Mouse (Mus musculus) neural tube, embryonic 15.5 days (tissue): ENCODE results near the gene Gm5148. TPM values are rescaled to one million over a fixed set of nuclear protein-coding genes. Genes with fewer than 3 reads are reported as not detected.
A peak's percentile ranks its signal among the peaks of the same experiment; 100 is the strongest.

Source experiments
- ATAC-seq: fragments of 200-750 bp; cut with Nextera tagmentation; 2 replicates; pipeline ENCODE4 v1.8.0; 2017; ENCODE audit warnings: mild to moderate bottlenecking, moderate TSS enrichment, moderate library complexity; ENCODE audit not compliant: low FRiP score
- H3K27ac ChIP-seq: fragments of 300-500 bp; sonication (generic); replicated peaks from 2 replicates; pipeline ENCODE4 v1.5.1; 2015; ENCODE audit warnings: mild to moderate bottlenecking, inconsistent platforms
- H3K27me3 ChIP-seq: fragments of 300-500 bp; sonication (generic); replicated peaks from 2 replicates; pipeline ENCODE4 v1.6.1; 2015; ENCODE audit warnings: inconsistent platforms
- H3K36me3 ChIP-seq: fragments of 300-500 bp; sonication (generic); 2 replicates; pipeline ENCODE4 v1.6.1; 2015; ENCODE audit warnings: inconsistent platforms
- H3K4me1 ChIP-seq: fragments of 300-500 bp; sonication (generic); 2 replicates; pipeline ENCODE4 v1.6.1; 2015; ENCODE audit warnings: inconsistent platforms
- H3K4me2 ChIP-seq: fragments of 300-500 bp; sonication (generic); 2 replicates; pipeline ENCODE4 v1.6.1; 2015; ENCODE audit warnings: inconsistent platforms, mild to moderate bottlenecking, moderate library complexity
- H3K4me3 ChIP-seq: fragments of 300-500 bp; sonication (generic); replicated peaks from 2 replicates; pipeline ENCODE4 v1.5.1; 2015; ENCODE audit warnings: mild to moderate bottlenecking, inconsistent platforms
- H3K9ac ChIP-seq: fragments of 300-500 bp; sonication (generic); replicated peaks from 2 replicates; pipeline ENCODE4 v1.6.1; 2015; ENCODE audit warnings: mild to moderate bottlenecking, inconsistent platforms
- H3K9me3 ChIP-seq: fragments of 300-500 bp; sonication (generic); replicated peaks from 2 replicates; pipeline ENCODE4 v1.6.1; 2016; ENCODE audit warnings: inconsistent platforms
- WGBS: fragments of 180-500 bp; shearing (Covaris S2); methylation state at CpG from one replicate; pipeline ENCODE4 v1.1.7; 2015; ENCODE audit warnings: mixed read lengths; 5-methylcytosine and 5-hydroxymethylcytosine counted together
- polyA plus RNA-seq: library from polyadenylated mRNA; unstranded; fragments of >200 nt; fragmentation: Nextera tagmentation; extraction: Ambion mirVana; gene quantifications from 2 replicates; pipeline ENCODE4 v1.2.1, GENCODE M21; 2015

The Gm5148 gene
- polyA plus RNA-seq, 1 experiment from 2014 or later = 15.2 TPM

DNA sequence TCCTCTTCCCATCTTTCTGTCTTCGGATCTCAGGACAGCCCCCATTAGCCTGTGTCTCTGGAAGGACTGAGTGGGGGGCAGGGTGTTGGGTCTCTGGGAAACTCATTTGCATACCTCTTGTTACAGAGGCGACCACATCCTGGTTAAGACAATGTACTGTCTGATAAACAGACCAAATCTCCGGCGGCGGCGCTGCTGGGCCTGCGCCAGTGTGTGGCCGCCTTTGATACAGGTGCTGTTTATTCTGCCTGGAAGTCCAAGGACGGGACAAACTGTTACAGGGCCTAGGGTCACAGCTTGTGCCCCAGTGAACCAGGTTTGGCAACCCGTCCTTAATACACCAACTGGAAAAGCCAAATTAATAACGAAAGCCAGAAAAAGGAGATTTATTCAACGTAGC is 33.8 kb upstream of the Gm5148 start:
- H3K4me3 ChIP-seq = no peak overlapping the region
- no peak overlapping the region for H3K9ac ChIP-seq
- 6% methylated on average over 12 of the region's 12 CpGs for WGBS

DNA sequence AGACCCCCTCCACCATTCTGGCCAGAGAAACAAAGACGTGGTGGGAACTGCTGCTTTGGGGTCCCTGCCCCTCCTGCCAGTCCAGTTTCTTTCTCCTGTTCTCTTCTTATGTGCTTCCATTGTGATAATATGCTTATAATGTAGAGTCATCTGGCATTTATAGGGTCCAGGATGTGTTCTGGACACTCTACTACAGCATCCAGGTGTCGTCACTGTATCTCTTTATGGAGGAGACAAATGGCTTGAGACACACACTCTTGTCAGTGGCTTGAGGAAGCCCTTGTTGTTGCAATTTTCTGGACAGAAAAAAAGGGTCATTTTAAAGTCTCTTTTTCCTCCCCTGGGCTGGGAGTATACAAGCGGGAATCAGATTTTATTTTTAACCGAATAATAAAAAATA is 33.3 kb upstream of the Gm5148 start:
- no peaks in the 10 kb centered on the region for H3K36me3 ChIP-seq
- no peak overlapping the region for H3K9ac ChIP-seq
- peaks cover 9% of the 10 kb centered on the region for H3K4me1 ChIP-seq
- no peak for ATAC-seq
- no peak overlapping the region for H3K27ac ChIP-seq
- no peak overlapping the region for H3K4me3 ChIP-seq
- WGBS = 35% methylated on average over 4 of the region's 4 CpGs
- H3K4me2 ChIP-seq = peak overlapping the region; percentile 47; the same call in 1 of the 2 replicates
- H3K9me3 ChIP-seq = no peaks in the 10 kb centered on the region
- H3K27me3 ChIP-seq = no peaks in the 10 kb centered on the region

More for the DNA sequence above, 33.8 kb upstream of the Gm5148 start:
- ATAC-seq = peak; percentile 85
- H3K9me3 ChIP-seq = no peaks in the 10 kb centered on the region
- peak overlapping the region; percentile 47 for H3K4me2 ChIP-seq
- H3K4me1 ChIP-seq = peaks cover 9% of the 10 kb centered on the region
- H3K27ac ChIP-seq = peak overlapping the region; percentile 56; the same call in 1 of the 2 replicates
- no peaks in the 10 kb centered on the region for H3K27me3 ChIP-seq
- no peaks in the 10 kb centered on the region for H3K36me3 ChIP-seq

DNA sequence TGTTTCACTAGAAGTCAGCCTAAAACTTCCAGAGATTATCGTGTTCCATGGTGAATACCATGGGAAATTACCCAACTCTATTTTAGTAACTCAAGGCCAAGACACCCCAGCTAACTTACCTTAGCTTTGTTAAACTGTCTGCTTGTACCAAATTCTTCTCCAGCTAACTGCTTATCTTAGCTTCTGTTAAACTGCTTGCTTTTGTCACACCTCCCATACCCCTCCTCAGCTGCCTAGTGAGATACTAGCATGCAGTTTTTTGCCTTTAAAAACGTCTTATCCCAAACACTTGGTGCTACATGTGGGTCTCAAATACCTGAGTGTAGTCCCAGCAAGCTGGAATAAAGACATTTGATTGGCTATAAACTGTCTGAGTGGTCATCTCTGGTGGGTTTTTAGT is 31.7 kb upstream of the Gm5148 start:
- H3K9me3 ChIP-seq = no peaks in the 10 kb centered on the region
- H3K4me3 ChIP-seq = no peak overlapping the region
- no peak overlapping the region for H3K9ac ChIP-seq
- no peak for ATAC-seq
- H3K36me3 ChIP-seq = no peaks in the 10 kb centered on the region
- 78% methylated on average over 2 of the region's 2 CpGs for WGBS
- H3K27me3 ChIP-seq = no peaks in the 10 kb centered on the region
- H3K4me2 ChIP-seq = no peak overlapping the region
- H3K4me1 ChIP-seq = peaks cover 9% of the 10 kb centered on the region
- no peak overlapping the region for H3K27ac ChIP-seq

GRCm38 (mm10) chr3:37754639-37755038 is 30.3 kb upstream of the Gm5148 start:
- Histone ChIP-seq H3K27me3 (no peaks in the 10 kb centered on the region), H3K36me3 (no peaks in the 10 kb centered on the region), H3K4me1 (peaks cover 9% of the 10 kb centered on the region), H3K9me3 (no peaks in the 10 kb centered on the region), H3K27ac (no peak overlapping the region), H3K4me2 (no peak overlapping the region), H3K9ac (no peak overlapping the region), H3K4me3 (no peak overlapping the region)
- no peak for ATAC-seq
- WGBS = 92% methylated on average over 3 of the region's 3 CpGs

- Histone ChIP-seq H3K9ac (no peak overlapping the region), H3K27me3 (no peaks in the 10 kb centered on the region), H3K9me3 (no peaks in the 10 kb centered on the region), H3K4me1 (peaks cover 3% of the 10 kb centered on the region; the same call in 1 of the 2 replicates), H3K27ac (no peak overlapping the region), H3K36me3 (no peaks in the 10 kb centered on the region), H3K4me3 (no peak overlapping the region), H3K4me2 (no peak overlapping the region)
- 91% methylated on average over 3 of the region's 3 CpGs for WGBS
- no peak for ATAC-seq
These were observed 28.9 kb upstream of the Gm5148 start for GRCm38 (mm10) chr3:37753148-37753547.

DNA sequence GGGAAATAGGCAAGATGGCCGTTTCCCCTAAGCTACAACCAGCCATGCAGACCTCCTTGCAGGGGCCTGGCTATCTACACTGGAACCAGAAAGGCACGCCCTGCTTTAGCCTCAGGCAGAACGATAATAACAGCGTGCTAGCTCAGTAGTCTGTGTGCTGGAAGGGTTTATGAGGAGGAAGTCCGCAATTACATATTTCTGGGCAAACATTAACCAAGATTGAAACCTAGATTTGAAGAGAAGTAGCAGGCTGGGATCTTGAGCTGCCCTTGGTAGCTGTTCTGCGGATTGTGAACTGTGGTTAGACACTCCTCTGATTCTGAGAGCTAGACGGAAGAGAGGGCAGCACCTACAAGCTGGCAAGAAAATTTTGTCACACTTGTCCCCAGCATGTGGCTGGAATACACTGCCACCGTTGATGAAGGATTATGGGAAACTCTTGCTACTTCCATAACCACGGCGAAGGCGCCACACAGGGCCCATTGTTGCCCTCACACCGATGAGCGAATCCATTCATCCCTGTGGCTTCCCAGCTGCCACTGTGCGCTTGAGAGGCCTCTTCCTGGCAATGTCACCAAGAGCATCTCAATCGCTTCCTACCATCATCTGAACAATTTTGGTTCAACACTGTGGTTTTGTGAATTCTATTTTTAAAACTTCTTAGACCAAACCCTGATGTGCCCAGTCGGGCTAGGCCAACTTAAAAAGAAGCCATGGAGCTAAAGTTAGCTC is 23.9 kb upstream of the Gm5148 start:
- H3K27me3 ChIP-seq = no peaks in the 10 kb centered on the region
- H3K36me3 ChIP-seq = no peaks in the 10 kb centered on the region
- no peaks in the 10 kb centered on the region for H3K4me1 ChIP-seq
- H3K27ac ChIP-seq = no peak overlapping the region
- H3K9ac ChIP-seq = no peak overlapping the region
- 85% methylated on average over 16 of the region's 16 CpGs for WGBS
- H3K4me2 ChIP-seq = no peak overlapping the region
- ATAC-seq = no peak
- H3K9me3 ChIP-seq = no peaks in the 10 kb centered on the region
- no peak overlapping the region for H3K4me3 ChIP-seq

DNA sequence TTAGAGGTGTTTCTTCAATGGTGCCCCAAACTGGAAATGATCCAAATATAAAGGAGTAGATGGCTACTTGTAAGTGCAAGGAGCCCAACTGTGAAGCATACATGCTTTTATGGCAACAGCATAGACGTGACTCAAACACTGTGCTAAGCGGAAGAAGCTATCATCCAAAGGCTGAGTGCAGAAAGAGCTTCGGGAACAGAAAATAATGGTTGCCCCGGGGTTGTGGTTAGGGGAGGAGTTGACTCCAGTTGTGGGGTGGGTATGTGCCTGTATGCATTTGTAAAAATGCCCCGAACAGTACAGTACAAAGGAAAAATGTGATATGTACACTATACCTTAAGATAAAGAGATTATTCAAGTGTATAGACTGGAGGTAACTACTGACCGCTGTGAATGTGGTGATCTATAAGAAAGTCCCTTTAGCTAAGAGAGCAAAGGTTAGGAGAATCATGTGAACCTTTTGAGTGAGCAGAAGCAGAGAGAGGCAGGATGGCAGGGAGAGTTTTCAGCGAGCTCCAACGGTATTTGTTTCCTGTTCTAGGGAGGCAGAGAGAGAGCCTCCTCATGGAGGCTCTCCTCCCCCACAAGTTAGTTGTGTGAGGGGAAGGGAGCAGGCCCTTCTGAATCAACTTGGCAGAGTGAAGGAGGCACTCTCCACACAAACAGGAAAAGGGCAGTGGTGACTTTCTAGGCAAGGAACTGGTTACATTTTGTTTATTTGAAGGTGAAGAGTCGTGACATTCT is 23.1 kb upstream of the Gm5148 start:
- no peak overlapping the region for H3K4me2 ChIP-seq
- no peaks in the 10 kb centered on the region for H3K27me3 ChIP-seq
- no peak overlapping the region for H3K4me3 ChIP-seq
- H3K9ac ChIP-seq = no peak overlapping the region
- H3K36me3 ChIP-seq = no peaks in the 10 kb centered on the region
- H3K9me3 ChIP-seq = no peaks in the 10 kb centered on the region
- no peaks in the 10 kb centered on the region for H3K4me1 ChIP-seq
- ATAC-seq = no peak
- H3K27ac ChIP-seq = no peak overlapping the region
- WGBS = 87% methylated on average over 9 of the region's 9 CpGs

DNA sequence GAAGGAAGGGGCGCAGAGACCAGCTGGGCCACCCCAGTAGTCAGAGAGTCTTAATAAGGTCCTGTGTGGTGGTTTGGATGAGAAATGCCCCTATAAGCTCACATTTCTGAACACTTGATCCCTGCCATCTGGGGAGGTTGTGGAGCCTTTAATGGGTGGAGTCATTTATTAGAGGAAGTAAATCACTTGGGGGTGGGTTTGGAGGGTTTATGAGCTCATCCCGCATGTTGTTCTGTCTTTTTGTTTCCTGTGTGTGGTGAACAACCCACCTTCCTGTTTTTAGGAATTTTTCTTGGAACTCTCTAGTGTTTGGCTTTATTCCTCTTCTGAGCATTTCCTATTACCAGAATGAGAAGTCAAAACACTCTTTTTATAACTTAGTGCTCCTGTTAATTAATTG is 19.8 kb upstream of the Gm5148 start:
- no peak for ATAC-seq
- Histone ChIP-seq H3K9me3 (no peaks in the 10 kb centered on the region), H3K9ac (no peak overlapping the region), H3K4me1 (0 out of 2 replicates have a peak, but pooled peaks cover under 1% of the 10 kb centered on the region), H3K27ac (no peak overlapping the region), H3K36me3 (no peaks in the 10 kb centered on the region), H3K27me3 (no peaks in the 10 kb centered on the region), H3K4me2 (no peak overlapping the region), H3K4me3 (no peak overlapping the region)
- 63% methylated on average over 2 of the region's 2 CpGs for WGBS

DNA sequence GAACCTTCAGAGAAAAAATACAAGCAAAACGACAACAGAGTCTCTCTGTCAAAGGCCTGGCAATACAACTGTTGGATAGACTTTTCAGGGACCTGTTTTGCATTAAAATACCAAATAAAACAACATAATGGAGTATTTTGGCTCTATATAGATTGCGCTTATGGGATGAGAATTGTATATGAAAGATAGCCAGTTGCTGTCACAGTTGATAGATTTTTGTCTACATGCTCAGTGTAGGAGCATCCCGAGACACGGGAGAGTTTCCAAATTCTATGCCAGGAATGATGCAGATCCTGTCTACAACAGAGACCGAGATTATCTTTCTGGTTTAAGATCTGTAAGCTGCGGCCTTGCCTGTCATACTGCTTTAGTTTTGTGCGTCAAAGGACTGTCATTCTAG is 15.7 kb upstream of the Gm5148 start:
- Histone ChIP-seq H3K4me3 (no peak overlapping the region), H3K9ac (no peak overlapping the region), H3K4me1 (peaks cover 16% of the 10 kb centered on the region), H3K27me3 (no peaks in the 10 kb centered on the region), H3K27ac (no peak overlapping the region), H3K36me3 (no peaks in the 10 kb centered on the region), H3K9me3 (no peaks in the 10 kb centered on the region), H3K4me2 (no peak overlapping the region)
- 90% methylated on average over 7 of the region's 7 CpGs for WGBS
- ATAC-seq = no peak

DNA sequence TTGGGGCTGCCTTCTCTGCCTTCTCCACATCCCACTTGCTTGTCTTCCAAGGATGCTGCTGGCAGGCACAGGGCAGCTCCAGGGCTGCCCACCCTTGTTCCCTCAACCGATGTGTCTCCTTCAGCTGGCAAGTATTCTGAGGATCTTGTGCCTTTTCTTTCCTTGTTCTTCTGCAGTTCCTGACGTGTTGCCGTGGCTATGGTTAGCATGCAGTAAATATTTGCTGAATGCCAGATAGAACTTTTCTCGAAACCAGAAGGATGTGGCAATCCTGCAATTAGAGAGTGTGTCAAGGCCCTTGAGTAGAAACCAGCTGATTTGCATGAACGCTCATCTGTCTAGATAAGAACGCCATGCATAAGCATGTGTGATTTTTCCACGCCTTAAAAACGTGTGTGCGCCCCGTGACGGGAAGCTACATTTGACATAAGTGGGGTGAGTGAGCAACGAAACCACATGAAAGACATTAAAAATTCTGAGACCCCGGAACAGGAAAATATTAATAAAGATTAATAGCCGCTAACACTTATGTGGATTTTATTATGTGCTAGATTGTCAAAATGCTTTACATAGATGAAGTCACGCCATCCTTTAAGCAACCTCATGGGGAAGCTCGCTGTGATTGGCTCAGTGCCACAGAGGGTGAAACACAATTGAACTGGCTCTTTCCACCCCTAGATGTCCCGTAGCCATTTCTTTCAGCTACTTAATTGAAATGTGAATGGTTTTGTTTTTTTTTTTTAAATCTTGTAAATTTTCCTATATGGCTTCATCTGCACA is 14.1 kb upstream of the Gm5148 start:
- ATAC-seq = no peak
- Histone ChIP-seq H3K27ac (no peak overlapping the region), H3K36me3 (no peaks in the 10 kb centered on the region), H3K9ac (no peak overlapping the region), H3K9me3 (no peaks in the 10 kb centered on the region), H3K4me2 (no peak overlapping the region), H3K27me3 (no peaks in the 10 kb centered on the region), H3K4me1 (peaks cover 16% of the 10 kb centered on the region), H3K4me3 (no peak overlapping the region)
- WGBS = 65% methylated on average over 17 of the region's 17 CpGs

- Histone ChIP-seq H3K9ac (no peak overlapping the region), H3K27ac (0 out of 2 replicates have a peak overlapping the region, but pooled peaks have one; percentile 18), H3K4me2 (no peak overlapping the region), H3K27me3 (no peaks in the 10 kb centered on the region), H3K4me1 (peaks cover 16% of the 10 kb centered on the region), H3K36me3 (no peaks in the 10 kb centered on the region), H3K4me3 (no peak overlapping the region), H3K9me3 (no peaks in the 10 kb centered on the region)
- 53% methylated on average over 6 of the region's 6 CpGs for WGBS
- ATAC-seq = no peak; the same call in 1 of the 2 replicates
These were observed 13.1 kb upstream of the Gm5148 start for GRCm38 (mm10) chr3:37737407-37737806.
